In genomic region chr15:8411873-8412272, GRCm38 (mm10) we compare ENCODE assay signal across 19 mouse cellular contexts. TPM values are rescaled to one million over a fixed set of nuclear protein-coding genes. Genes with fewer than 3 reads are reported as not detected.
DNase-seq lines count a peak whose midpoint lies in the region; ATAC-seq and TF ChIP-seq lines count a peak whose summit lies in the region.
"Had no signal": no experiment of that assay in that cellular context is flagged by ENCODE, and none has a peak within 500 bp of the region (broad histone marks: within the 10 kb centered on the region; RNA-seq: fewer than 3 reads in every experiment).

No protein-coding gene starts in this region.

- TF ChIP-seq EP300 in liver, postnatal 0 days (IDR thresholded peaks at IDR 0.05; ENCODE audit: low read depth): no peak

- H3K9me3 ChIP-seq in liver, embryonic 12.5 days (replicated peaks): no peaks in the 10 kb centered on the region
- H3K9me3 ChIP-seq in liver, postnatal 0 days (ENCODE audit: low read length): no peaks in the 10 kb centered on the region
- H3K9me3 ChIP-seq in forebrain, embryonic 12.5 days: no peaks in the 10 kb centered on the region
- H3K9me3 ChIP-seq: embryonic facial prominence, embryonic 10.5 days; heart, embryonic 13.5 days; hindbrain, embryonic 15.5 days had no signal

- 25% methylated on average over 1 of the region's 1 CpGs for WGBS in liver, embryonic 12.5 days (ENCODE audit: insufficient replicate concordance)
- WGBS in liver, postnatal 0 days (ENCODE audit: insufficient replicate concordance): 46% methylated on average over 1 of the region's 1 CpGs
- 88% methylated on average over 1 of the region's 1 CpGs for WGBS in forebrain, embryonic 12.5 days

- TF ChIP-seq CTCF in liver, postnatal 0 days (IDR thresholded peaks at IDR 0.05; ENCODE audit: low read depth): no peak

- no peak overlapping the region for H3K4me3 ChIP-seq in liver, embryonic 12.5 days
- H3K4me3 ChIP-seq in liver, postnatal 0 days (ENCODE audit: low read depth, low read length): no peak overlapping the region
- no peak overlapping the region for H3K4me3 ChIP-seq in forebrain, embryonic 12.5 days (replicated peaks)
- H3K4me3 ChIP-seq: embryonic facial prominence, embryonic 10.5 days; gastrocnemius, adult 2 months; heart, embryonic 13.5 days; hindbrain, embryonic 15.5 days had no signal

- peak overlapping the region; percentile 51; the same call in 1 of the 2 replicates for H3K27ac ChIP-seq in liver, embryonic 12.5 days
- H3K27ac ChIP-seq in liver, postnatal 0 days (ENCODE audit: low read depth): no peak overlapping the region
- no peak overlapping the region for H3K27ac ChIP-seq in forebrain, embryonic 12.5 days
- H3K27ac ChIP-seq: embryonic facial prominence, embryonic 10.5 days; gastrocnemius, adult 2 months; heart, embryonic 13.5 days; hindbrain, embryonic 15.5 days had no signal

- DNase-seq in liver, postnatal 0 days: no peak
- peak; percentile 54 for DNase-seq in 416B (ENCODE audit: low read depth)
- no peak for DNase-seq in cerebellum, adult 11 months
- DNase-seq: adrenal gland, adult 8-10 months; adrenal gland, postnatal 36 days; cerebellum, adult 9-11 months; cerebellum, postnatal 36 days; gastrocnemius, adult 2 months; gastrocnemius, postnatal 25 days; heart, adult 11 months; heart, postnatal 36 days had no signal

- no peak for ATAC-seq in liver, embryonic 12.5 days
- no peak for ATAC-seq in liver, postnatal 0 days
- ATAC-seq in common myeloid progenitor, adult 5-6 weeks (replicated peaks; ENCODE audit: low read depth, poor library complexity, severe bottlenecking): 0 out of 2 replicates have a peak, but pooled peaks have one; percentile 26
- peak; percentile 24; the same call in 1 of the 2 replicates for ATAC-seq in megakaryocyte-erythroid progenitor cell, adult 5-6 weeks (replicated peaks; ENCODE audit: low FRiP score, low TSS enrichment, poor library complexity, severe bottlenecking)
- ATAC-seq in forebrain, embryonic 12.5 days (ENCODE audit: low FRiP score): no peak
- ATAC-seq: forebrain, embryonic 14.5 days had no signal

- H3K36me3 ChIP-seq in liver, embryonic 12.5 days: no peaks in the 10 kb centered on the region
- H3K36me3 ChIP-seq in liver, postnatal 0 days (replicated peaks; ENCODE audit: insufficient read depth, low read length): no peaks in the 10 kb centered on the region
- H3K36me3 ChIP-seq in forebrain, embryonic 12.5 days (replicated peaks): no peaks in the 10 kb centered on the region
- H3K36me3 ChIP-seq: embryonic facial prominence, embryonic 10.5 days; heart, embryonic 13.5 days; hindbrain, embryonic 15.5 days had no signal

- 0 out of 2 replicates have a peak overlapping the region, but pooled peaks have one; percentile 29 for H3K4me2 ChIP-seq in liver, embryonic 12.5 days
- no peak overlapping the region for H3K4me2 ChIP-seq in liver, postnatal 0 days (ENCODE audit: low read depth, low read length)
- no peak overlapping the region for H3K4me2 ChIP-seq in forebrain, embryonic 12.5 days
- H3K4me2 ChIP-seq: heart, embryonic 13.5 days; hindbrain, embryonic 15.5 days had no signal

- no peak overlapping the region; the same call in 1 of the 2 replicates for H3K9ac ChIP-seq in liver, embryonic 12.5 days
- no peak overlapping the region for H3K9ac ChIP-seq in liver, postnatal 0 days (replicated peaks)
- no peak overlapping the region for H3K9ac ChIP-seq in forebrain, embryonic 12.5 days
- H3K9ac ChIP-seq: heart, embryonic 13.5 days; hindbrain, embryonic 15.5 days had no signal

- H3K4me1 ChIP-seq in liver, embryonic 12.5 days: peaks cover 38% of the 10 kb centered on the region
- peaks cover 17% of the 10 kb centered on the region for H3K4me1 ChIP-seq in liver, postnatal 0 days (ENCODE audit: insufficient read depth)
- no peaks in the 10 kb centered on the region for H3K4me1 ChIP-seq in forebrain, embryonic 12.5 days
- H3K4me1 ChIP-seq: embryonic facial prominence, embryonic 10.5 days; hindbrain, embryonic 15.5 days had no signal

- no peaks in the 10 kb centered on the region for H3K27me3 ChIP-seq in liver, embryonic 12.5 days (replicated peaks)
- H3K27me3 ChIP-seq in liver, postnatal 0 days (ENCODE audit: insufficient read depth, low read length): no peaks in the 10 kb centered on the region
- no peaks in the 10 kb centered on the region for H3K27me3 ChIP-seq in forebrain, embryonic 12.5 days
- H3K27me3 ChIP-seq: heart, embryonic 13.5 days; hindbrain, embryonic 15.5 days had no signal

RNA-seq across cellular contexts. Expression of gene Nipbl, which starts 32.4 kb away (rescaled TPM):
- polyA plus RNA-seq in liver, embryonic 12.5 days (2016; fragmentation: Nextera tagmentation; extraction: Ambion mirVana): 10.0 and 10.2 TPM in 2 replicates
- 5.7 and 5.8 TPM in 2 replicates for polyA plus RNA-seq in liver, postnatal 0 days (2015; fragmentation: Nextera tagmentation; extraction: Ambion mirVana)
- total RNA-seq in common myeloid progenitor, adult 5-6 weeks (2017): 64.3 and 74.0 TPM in 2 replicates
- total RNA-seq in megakaryocyte-erythroid progenitor cell, adult 5-6 weeks (2014; fragmentation: Nextera tagmentation): 52.5 and 57.2 TPM in 2 replicates
- total RNA-seq in megakaryocyte-erythroid progenitor cell, adult 5-6 weeks (2017): 48.6 and 61.0 TPM in 2 replicates
- 25.0 and 25.9 TPM in 2 replicates for polyA plus RNA-seq in forebrain, embryonic 12.5 days (2016; fragmentation: Nextera tagmentation; extraction: Ambion mirVana)

Comparison
In these comparisons a context has a peak if more than half of its experiments do, and no peak if none do; other contexts are left out.
1. ATAC-seq: peak in common myeloid progenitor, adult 5-6 weeks (single experiment) and megakaryocyte-erythroid progenitor cell, adult 5-6 weeks (single experiment); none in liver, embryonic 12.5 days (single experiment), liver, postnatal 0 days (single experiment) and forebrain, embryonic 12.5 days (single experiment).